Mouse (Mus musculus): ENCODE data around the gene Pdzrn3. TPM values are rescaled to one million over a fixed set of nuclear protein-coding genes. Genes with fewer than 3 reads are reported as not detected.

Gene Pdzrn3
- polyA plus RNA-seq, 1 experiment from 2014 or later = 16.5 TPM

DNA sequence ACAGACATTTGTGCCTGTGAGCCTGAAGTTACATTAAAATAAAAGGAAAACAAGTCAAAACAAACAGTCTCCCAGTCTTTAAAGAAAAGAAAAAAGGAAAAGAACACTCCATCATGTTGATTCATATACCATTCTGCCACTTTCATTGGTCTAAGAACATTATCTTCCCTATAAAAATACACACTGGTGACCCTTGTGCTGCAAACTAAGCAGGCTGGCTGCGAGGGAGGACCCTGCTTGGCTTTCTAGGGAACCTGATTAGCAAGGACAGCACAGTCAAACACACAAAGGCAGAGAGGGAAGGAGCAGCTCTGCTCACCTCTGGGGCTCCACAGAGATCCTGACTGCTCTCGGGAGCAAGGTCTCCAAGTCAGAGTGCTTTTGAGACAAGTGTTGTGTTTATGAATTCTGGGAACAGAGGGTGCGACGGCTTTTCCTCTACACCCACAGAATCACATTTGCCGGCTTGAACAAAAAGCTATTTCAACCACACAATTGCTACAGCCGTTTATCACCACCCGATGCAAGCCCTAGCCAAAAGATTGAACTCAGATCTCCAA is 27.2 kb downstream of the Pdzrn3 start:
- no peak for ATAC-seq
- WGBS = 33% methylated on average over 7 of the region's 7 CpGs

DNA sequence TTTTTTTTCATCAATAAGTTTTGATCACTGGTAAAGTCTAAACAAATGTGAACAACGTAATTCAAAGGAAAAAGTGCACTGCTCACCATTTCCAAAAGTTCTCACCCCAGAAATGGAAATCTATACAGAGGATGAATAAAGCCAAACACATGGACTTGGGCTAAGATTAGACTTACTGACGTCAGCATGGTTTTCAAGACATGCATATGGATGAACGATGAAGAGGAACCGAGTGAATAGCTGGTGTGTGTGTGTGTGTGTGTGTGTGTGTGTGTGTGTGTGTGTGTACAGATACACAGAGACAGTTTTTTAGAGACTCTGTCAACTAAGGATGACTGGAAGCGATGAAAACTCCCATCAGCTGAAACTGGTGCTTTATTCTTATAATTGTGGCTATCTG is 29.2 kb downstream of the Pdzrn3 start:
- no peak overlapping the region for H3K9ac ChIP-seq (ENCODE audit: low read length)
- no peak for ATAC-seq
- no peaks in the 10 kb centered on the region for H3K27me3 ChIP-seq (replicated peaks; ENCODE audit: control insufficient read depth, insufficient read depth, low read length)
- H3K36me3 ChIP-seq (ENCODE audit: control insufficient read depth, insufficient read depth, low read length) = no peaks in the 10 kb centered on the region
- no peaks in the 10 kb centered on the region for H3K9me3 ChIP-seq (replicated peaks; ENCODE audit: control insufficient read depth, low read length)
- no peak for DNase-seq (ENCODE audit: low spot score)
- 71% methylated on average over 5 of the region's 5 CpGs for WGBS
- H3K4me3 ChIP-seq (ENCODE audit: low read depth, low read length) = no peak overlapping the region
- H3K4me1 ChIP-seq (ENCODE audit: control insufficient read depth, insufficient read depth, low read length) = peaks cover 7% of the 10 kb centered on the region
- H3K27ac ChIP-seq (ENCODE audit: low read depth, low read length) = no peak overlapping the region
- H3K4me2 ChIP-seq (ENCODE audit: low read length) = no peak overlapping the region

More for the DNA sequence above, 27.2 kb downstream of the Pdzrn3 start:
- no peaks in the 10 kb centered on the region for H3K36me3 ChIP-seq (ENCODE audit: control insufficient read depth, insufficient read depth, low read length)
- no peaks in the 10 kb centered on the region for H3K9me3 ChIP-seq (replicated peaks; ENCODE audit: control insufficient read depth, low read length)
- no peak overlapping the region for H3K27ac ChIP-seq (ENCODE audit: low read depth, low read length)
- H3K9ac ChIP-seq (ENCODE audit: low read length) = no peak overlapping the region
- peaks cover 20% of the 10 kb centered on the region for H3K4me1 ChIP-seq (ENCODE audit: control insufficient read depth, insufficient read depth, low read length)
- no peaks in the 10 kb centered on the region for H3K27me3 ChIP-seq (replicated peaks; ENCODE audit: control insufficient read depth, insufficient read depth, low read length)
- no peak overlapping the region for H3K4me2 ChIP-seq (ENCODE audit: low read length)
- no peak overlapping the region for H3K4me3 ChIP-seq (ENCODE audit: low read depth, low read length)
- DNase-seq (ENCODE audit: low spot score) = no peak

DNA sequence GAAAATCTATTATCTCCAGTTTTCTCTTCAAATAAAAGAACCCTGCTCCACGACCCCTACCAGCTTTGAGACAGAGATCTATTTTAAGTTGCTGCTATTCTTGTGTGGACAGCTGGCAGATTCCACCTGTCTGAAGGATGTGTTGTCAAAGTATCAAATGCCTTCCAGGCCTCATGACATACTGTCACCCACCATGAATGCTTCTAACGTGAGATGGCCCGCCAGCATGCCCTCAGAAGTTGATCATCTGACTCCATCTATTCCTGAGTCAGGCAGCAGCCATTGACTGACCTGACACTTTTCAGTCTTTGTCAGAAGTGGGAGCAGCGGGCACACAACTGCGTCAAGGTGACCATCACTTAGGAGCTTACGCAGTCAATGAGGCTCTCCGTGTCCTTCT is 37.6 kb downstream of the Pdzrn3 start:
- H3K9ac ChIP-seq (ENCODE audit: low read length) = no peak overlapping the region
- H3K27me3 ChIP-seq (replicated peaks; ENCODE audit: control insufficient read depth, insufficient read depth, low read length) = no peaks in the 10 kb centered on the region
- ATAC-seq = no peak
- no peak overlapping the region for H3K4me2 ChIP-seq (ENCODE audit: low read length)
- H3K4me1 ChIP-seq (ENCODE audit: control insufficient read depth, insufficient read depth, low read length) = no peaks in the 10 kb centered on the region
- no peaks in the 10 kb centered on the region for H3K9me3 ChIP-seq (replicated peaks; ENCODE audit: control insufficient read depth, low read length)
- H3K27ac ChIP-seq (ENCODE audit: low read depth, low read length) = no peak overlapping the region
- no peaks in the 10 kb centered on the region for H3K36me3 ChIP-seq (ENCODE audit: control insufficient read depth, insufficient read depth, low read length)
- WGBS = 96% methylated on average over 7 of the region's 7 CpGs
- H3K4me3 ChIP-seq (ENCODE audit: low read depth, low read length) = no peak overlapping the region
- DNase-seq (ENCODE audit: low spot score) = no peak

DNA sequence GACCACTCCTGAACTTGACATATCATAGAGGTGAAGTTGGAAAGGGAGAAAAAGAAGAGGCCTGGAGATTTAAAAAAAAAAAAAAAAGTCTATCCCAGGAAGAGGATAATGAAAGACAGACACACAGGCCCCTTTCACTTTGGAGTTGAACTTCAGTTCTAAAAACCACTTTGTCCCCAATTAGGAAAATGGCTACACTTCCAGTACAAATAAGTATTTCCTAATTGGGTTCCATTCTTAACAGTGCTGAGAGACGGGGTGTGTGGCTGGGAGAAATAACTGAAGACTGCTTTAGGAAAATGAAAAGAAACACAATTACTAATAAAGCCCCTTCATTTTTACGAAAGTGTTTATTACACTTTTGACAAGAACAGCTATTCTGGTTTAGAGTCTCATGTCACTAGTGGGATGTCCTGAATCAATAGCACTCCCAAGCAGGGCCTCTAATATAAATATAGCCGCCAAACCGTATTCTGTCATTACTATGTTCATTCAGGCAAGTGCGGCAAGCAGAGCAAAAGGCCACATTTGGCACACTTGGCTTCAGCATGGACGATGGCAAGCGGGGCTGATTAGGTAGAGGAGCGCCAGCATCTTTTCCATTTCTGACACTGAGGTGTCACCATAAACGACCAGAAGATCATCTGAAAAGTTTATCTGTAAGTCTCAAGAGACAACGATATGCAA is 39.7 kb downstream of the Pdzrn3 start:
- Histone ChIP-seq H3K36me3 (ENCODE audit: control insufficient read depth, insufficient read depth, low read length) (no peaks in the 10 kb centered on the region), H3K4me1 (ENCODE audit: control insufficient read depth, insufficient read depth, low read length) (no peaks in the 10 kb centered on the region), H3K4me3 (ENCODE audit: low read depth, low read length) (no peak overlapping the region), H3K9me3 (replicated peaks; ENCODE audit: control insufficient read depth, low read length) (no peaks in the 10 kb centered on the region), H3K27ac (ENCODE audit: low read depth, low read length) (no peak overlapping the region), H3K4me2 (ENCODE audit: low read length) (no peak overlapping the region), H3K9ac (ENCODE audit: low read length) (no peak overlapping the region), H3K27me3 (replicated peaks; ENCODE audit: control insufficient read depth, insufficient read depth, low read length) (no peaks in the 10 kb centered on the region)
- 46% methylated on average over 10 of the region's 10 CpGs for WGBS
- no peak for ATAC-seq
- no peak for DNase-seq (ENCODE audit: low spot score)

DNA sequence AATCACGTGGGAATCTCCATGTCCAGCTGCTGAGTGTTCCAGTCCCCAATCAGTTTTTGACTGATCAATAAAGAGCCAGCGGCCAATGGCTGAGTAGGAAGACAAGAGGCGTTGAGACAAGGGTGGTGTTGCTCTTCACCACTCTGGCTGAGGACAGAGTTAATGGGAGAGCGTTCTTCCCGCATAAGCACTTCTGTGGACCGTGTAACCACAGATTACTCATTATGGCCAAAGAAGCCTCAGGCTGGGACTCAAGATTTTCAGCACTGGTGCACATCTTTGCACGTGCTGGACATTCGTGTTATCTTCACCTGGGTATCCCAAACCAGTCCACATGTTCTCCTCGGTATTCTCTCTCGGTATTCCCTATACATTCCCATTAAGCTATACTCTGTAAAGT is 41.0 kb downstream of the Pdzrn3 start:
- no peak overlapping the region for H3K4me2 ChIP-seq (ENCODE audit: low read length)
- no peaks in the 10 kb centered on the region for H3K4me1 ChIP-seq (ENCODE audit: control insufficient read depth, insufficient read depth, low read length)
- H3K4me3 ChIP-seq (ENCODE audit: low read depth, low read length) = no peak overlapping the region
- H3K27me3 ChIP-seq (replicated peaks; ENCODE audit: control insufficient read depth, insufficient read depth, low read length) = no peaks in the 10 kb centered on the region
- no peaks in the 10 kb centered on the region for H3K9me3 ChIP-seq (replicated peaks; ENCODE audit: control insufficient read depth, low read length)
- 93% methylated on average over 10 of the region's 10 CpGs for WGBS
- no peaks in the 10 kb centered on the region for H3K36me3 ChIP-seq (ENCODE audit: control insufficient read depth, insufficient read depth, low read length)
- DNase-seq (ENCODE audit: low spot score) (no peak), ATAC-seq (no peak)
- H3K27ac ChIP-seq (ENCODE audit: low read depth, low read length) = no peak overlapping the region
- no peak overlapping the region for H3K9ac ChIP-seq (ENCODE audit: low read length)

DNA sequence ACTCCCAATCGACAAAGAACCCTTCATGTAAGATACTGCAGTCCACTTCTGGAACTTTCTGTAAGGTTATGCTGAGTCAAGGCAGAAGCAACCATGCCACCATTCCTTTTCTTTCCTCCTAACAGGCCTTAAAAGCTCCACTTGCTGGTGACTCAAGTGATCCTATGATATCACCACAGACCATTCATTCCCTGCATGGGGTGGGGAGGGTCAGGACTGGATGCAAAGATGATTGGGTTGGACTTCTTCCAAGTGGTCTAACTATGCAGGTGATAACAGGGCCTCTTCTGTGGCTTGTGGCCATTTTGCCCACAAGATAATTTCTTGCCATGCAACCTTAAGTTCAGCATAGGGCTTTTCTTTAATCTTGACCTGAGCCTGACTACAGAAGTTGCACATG is 42.0 kb downstream of the Pdzrn3 start:
- DNase-seq (ENCODE audit: low spot score) (no peak), ATAC-seq (no peak)
- WGBS = 96% methylated on average over 1 of the region's 1 CpGs

DNA sequence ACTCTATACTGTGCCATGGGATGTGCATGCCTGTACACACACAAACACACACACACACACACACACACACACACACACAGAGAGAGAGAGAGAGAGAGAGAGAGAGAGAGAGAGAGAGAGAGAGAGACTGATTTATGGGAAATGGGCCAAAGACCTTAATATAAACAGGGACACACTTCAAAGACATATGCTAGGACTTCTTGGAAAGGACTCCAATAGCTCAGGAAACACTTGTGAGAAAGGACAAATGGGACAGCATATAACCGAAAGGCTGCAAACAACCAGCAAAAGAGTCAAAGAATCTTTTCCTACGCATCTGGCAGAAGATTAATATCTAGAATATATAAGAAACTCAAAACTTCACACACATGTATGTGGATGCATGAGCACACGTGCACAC is 43.2 kb downstream of the Pdzrn3 start:
- WGBS = 91% methylated on average over 3 of the region's 3 CpGs
- Histone ChIP-seq H3K36me3 (ENCODE audit: control insufficient read depth, insufficient read depth, low read length) (no peaks in the 10 kb centered on the region), H3K9ac (ENCODE audit: low read length) (no peak overlapping the region), H3K4me1 (ENCODE audit: control insufficient read depth, insufficient read depth, low read length) (no peaks in the 10 kb centered on the region), H3K27ac (ENCODE audit: low read depth, low read length) (no peak overlapping the region), H3K4me3 (ENCODE audit: low read depth, low read length) (no peak overlapping the region), H3K4me2 (ENCODE audit: low read length) (no peak overlapping the region), H3K27me3 (replicated peaks; ENCODE audit: control insufficient read depth, insufficient read depth, low read length) (no peaks in the 10 kb centered on the region), H3K9me3 (replicated peaks; ENCODE audit: control insufficient read depth, low read length) (no peaks in the 10 kb centered on the region)
- no peak for ATAC-seq
- DNase-seq (ENCODE audit: low spot score) = no peak

More for the DNA sequence above, 42.0 kb downstream of the Pdzrn3 start:
- H3K36me3 ChIP-seq (ENCODE audit: control insufficient read depth, insufficient read depth, low read length) = no peaks in the 10 kb centered on the region
- no peak overlapping the region for H3K4me3 ChIP-seq (ENCODE audit: low read depth, low read length)
- H3K4me1 ChIP-seq (ENCODE audit: control insufficient read depth, insufficient read depth, low read length) = no peaks in the 10 kb centered on the region
- H3K27ac ChIP-seq (ENCODE audit: low read depth, low read length) = no peak overlapping the region
- no peaks in the 10 kb centered on the region for H3K27me3 ChIP-seq (replicated peaks; ENCODE audit: control insufficient read depth, insufficient read depth, low read length)
- H3K4me2 ChIP-seq (ENCODE audit: low read length) = no peak overlapping the region
- H3K9ac ChIP-seq (ENCODE audit: low read length) = no peak overlapping the region
- no peaks in the 10 kb centered on the region for H3K9me3 ChIP-seq (replicated peaks; ENCODE audit: control insufficient read depth, low read length)

DNA sequence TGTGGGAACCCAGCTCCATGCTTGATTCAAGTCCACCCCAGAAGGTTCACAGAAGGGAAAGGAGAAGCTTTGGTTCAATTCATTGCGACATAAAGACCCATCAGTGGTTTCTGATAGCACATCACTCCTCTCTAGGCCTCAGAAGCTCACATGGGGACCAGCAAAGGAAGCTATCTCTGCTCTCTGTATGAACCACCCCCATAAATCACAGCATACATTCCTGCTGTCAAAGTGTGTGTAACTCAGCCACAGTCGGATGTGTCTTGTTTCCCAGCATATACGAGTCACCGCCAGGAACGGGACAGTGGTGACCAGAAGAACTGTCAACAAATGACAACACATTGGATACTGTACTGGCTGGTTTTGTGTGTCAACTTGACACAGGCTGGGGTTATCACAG is 47.3 kb downstream of the Pdzrn3 start:
- Histone ChIP-seq H3K4me1 (ENCODE audit: control insufficient read depth, insufficient read depth, low read length) (peaks cover 3% of the 10 kb centered on the region; the same call in 1 of the 2 replicates), H3K36me3 (ENCODE audit: control insufficient read depth, insufficient read depth, low read length) (no peaks in the 10 kb centered on the region), H3K4me3 (ENCODE audit: low read depth, low read length) (no peak overlapping the region), H3K4me2 (ENCODE audit: low read length) (no peak overlapping the region), H3K9me3 (replicated peaks; ENCODE audit: control insufficient read depth, low read length) (no peaks in the 10 kb centered on the region), H3K27me3 (replicated peaks; ENCODE audit: control insufficient read depth, insufficient read depth, low read length) (no peaks in the 10 kb centered on the region), H3K9ac (ENCODE audit: low read length) (no peak overlapping the region), H3K27ac (ENCODE audit: low read depth, low read length) (no peak overlapping the region)
- no peak for ATAC-seq
- DNase-seq (ENCODE audit: low spot score) = no peak
- 92% methylated on average over 5 of the region's 5 CpGs for WGBS

DNA sequence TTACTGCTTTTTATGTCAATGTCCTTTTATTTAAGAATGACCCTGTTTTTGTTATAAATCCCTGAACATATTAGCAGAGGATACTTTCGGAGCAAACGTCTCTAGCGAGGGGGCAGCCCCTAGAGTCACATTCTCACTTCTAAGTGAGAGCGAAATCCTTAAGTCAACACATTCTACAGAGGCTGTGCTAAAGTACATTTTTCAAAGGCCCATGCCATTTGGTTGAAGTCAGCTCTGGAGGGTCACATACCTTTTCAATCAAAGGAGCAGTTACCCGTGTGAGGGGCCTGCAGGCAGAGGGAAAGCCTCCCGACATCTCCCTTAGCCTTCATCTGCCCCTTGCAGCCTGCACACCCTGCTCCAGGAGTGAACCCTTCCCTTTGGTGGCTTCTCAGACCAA is 48.2 kb downstream of the Pdzrn3 start:
- H3K9ac ChIP-seq (ENCODE audit: low read length) = no peak overlapping the region
- H3K36me3 ChIP-seq (ENCODE audit: control insufficient read depth, insufficient read depth, low read length) = no peaks in the 10 kb centered on the region
- no peaks in the 10 kb centered on the region for H3K9me3 ChIP-seq (replicated peaks; ENCODE audit: control insufficient read depth, low read length)
- ATAC-seq = no peak
- H3K27me3 ChIP-seq (replicated peaks; ENCODE audit: control insufficient read depth, insufficient read depth, low read length) = no peaks in the 10 kb centered on the region
- peaks cover 3% of the 10 kb centered on the region; the same call in 1 of the 2 replicates for H3K4me1 ChIP-seq (ENCODE audit: control insufficient read depth, insufficient read depth, low read length)
- no peak overlapping the region for H3K4me2 ChIP-seq (ENCODE audit: low read length)
- H3K4me3 ChIP-seq (ENCODE audit: low read depth, low read length) = no peak overlapping the region
- 82% methylated on average over 6 of the region's 6 CpGs for WGBS
- H3K27ac ChIP-seq (ENCODE audit: low read depth, low read length) = no peak overlapping the region
- DNase-seq (ENCODE audit: low spot score) = no peak
